Mouse (Mus musculus) layer of hippocampus, adult 8-10 months (tissue): Measurements from ENCODE around the gene Dgki. TPM values are rescaled to one million over a fixed set of nuclear protein-coding genes. Genes with fewer than 3 reads are reported as not detected.

Experiments
- DNase-seq, 2 experiments: peaks; one replicate each; pipeline ENCODE4 v3.0.0; 2022; ENCODE audit warnings: low spot score in 2 of 2
- total RNA-seq, 4 experiments: library from RNA; stranded (reverse); gene quantifications; 2 replicates each; pipeline ENCODE4 v1.2.4; 2022

Gene Dgki
- total RNA-seq = 10 to 100 TPM; 76.6 to 92.9 (median 85.0) TPM

DNA sequence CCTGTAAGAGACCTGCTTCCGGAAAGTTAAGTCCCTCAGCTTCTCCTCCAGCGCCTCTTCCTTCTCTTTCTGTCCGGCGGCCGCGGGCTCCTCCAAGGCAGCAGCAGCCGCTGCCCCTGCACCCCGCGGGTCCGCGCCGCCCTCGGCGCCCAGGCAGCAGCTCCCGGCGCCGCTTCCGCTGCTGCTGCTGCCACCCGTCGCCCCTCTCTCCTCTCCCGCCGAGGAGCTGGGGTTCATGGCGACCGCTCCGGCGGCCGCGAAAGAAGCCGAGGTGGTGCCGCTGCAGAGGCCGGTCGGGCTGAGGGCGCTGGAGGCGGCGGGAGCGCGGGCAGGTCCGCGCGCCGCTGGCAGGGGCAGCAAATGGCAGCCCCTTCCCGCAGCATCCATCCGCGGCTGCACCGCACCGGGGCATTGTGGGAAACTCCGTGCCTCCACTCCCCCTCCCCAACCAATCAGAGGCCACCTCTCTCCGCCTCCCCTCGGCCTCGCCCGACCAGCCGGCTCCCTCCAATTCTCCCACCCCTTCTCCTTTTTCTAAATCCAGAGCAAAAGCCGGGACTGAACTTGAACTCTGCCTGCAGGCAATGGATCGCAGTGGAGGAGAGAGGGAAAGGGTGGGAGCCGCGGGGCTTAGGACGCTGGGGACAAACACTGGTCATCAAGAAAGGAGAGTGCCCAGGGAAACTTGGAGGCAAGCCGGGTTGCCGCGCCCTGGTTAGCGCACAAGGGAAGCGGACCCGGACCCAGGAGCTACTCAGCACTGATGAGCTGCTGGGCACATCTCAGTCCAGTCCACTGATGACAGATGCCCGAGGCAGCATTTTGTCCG is at the start of gene Dgki:
Dgki (minus strand) TSS at position 623 of the 829 bp plus-strand sequence.
- peak; percentile 81 for DNase-seq

DNA sequence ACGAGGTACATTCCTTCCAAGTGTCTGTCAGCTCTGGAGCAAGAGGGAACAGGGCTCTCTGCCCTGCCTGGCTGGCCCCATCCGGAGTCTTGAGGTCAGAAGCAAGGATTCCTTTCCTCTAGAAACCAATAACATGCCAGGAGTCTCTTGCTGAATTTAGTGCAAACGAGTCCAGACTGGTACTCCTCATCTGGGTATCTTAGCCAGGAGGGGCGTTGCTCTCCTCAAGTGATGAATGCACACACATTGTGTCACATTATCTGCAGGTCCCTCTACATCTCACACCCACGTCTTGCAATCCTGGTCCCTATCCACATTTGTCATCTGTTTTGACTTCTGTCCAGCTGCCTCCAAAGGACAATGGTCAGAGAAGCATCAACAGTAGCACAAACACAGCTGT is 47.6 kb upstream of the Dgki start:
- DNase-seq = peak in 1 of 2 experiments; percentile 21

DNA sequence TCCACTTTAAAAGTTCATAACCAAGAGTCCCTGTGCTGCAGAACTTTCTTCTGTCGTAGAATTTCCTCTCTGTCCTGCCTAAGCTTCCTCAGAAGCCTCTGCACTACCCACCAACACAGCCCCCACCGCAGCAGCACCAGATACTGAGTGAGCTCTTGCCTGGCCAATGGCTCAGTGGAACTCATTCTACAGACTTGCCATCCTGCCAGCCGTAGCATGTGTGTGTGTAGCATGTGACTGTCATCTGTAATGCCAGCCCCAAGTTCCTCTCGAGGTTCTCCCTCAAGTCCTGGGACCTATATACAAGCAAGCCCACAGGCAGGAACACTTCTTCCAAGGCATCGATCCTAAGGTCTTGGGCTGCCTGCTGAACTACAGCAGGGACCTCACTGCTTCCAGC is 38.1 kb upstream of the Dgki start:
- no peak for DNase-seq

- no peak for DNase-seq
Observed at GRCm38 (mm10) chr6:37336831-37337260, 36.9 kb upstream of the Dgki start.

DNA sequence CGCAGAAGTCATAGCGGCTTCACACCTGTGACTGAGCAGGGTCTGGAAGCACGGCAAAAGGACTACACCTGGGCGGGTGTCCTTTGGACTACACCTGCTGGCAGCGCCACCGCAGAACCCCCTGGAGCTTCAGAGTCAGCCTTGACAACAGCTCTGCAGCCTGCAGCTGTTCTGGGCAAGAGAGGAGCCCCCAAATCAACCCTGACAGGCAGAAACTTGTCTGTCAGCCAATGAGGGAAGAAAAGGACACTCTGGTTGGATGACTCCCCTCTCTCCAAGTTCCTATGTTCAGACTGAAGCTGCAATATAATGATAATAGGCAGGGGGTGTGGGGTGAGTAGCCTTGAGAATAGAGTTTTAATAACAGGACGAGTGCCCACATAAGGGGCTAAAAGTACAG is 36.4 kb upstream of the Dgki start:
- DNase-seq = no peak

GRCm38 (mm10) chr6:37332846-37333245 is 32.9 kb upstream of the Dgki start:
- no peak for DNase-seq

DNA sequence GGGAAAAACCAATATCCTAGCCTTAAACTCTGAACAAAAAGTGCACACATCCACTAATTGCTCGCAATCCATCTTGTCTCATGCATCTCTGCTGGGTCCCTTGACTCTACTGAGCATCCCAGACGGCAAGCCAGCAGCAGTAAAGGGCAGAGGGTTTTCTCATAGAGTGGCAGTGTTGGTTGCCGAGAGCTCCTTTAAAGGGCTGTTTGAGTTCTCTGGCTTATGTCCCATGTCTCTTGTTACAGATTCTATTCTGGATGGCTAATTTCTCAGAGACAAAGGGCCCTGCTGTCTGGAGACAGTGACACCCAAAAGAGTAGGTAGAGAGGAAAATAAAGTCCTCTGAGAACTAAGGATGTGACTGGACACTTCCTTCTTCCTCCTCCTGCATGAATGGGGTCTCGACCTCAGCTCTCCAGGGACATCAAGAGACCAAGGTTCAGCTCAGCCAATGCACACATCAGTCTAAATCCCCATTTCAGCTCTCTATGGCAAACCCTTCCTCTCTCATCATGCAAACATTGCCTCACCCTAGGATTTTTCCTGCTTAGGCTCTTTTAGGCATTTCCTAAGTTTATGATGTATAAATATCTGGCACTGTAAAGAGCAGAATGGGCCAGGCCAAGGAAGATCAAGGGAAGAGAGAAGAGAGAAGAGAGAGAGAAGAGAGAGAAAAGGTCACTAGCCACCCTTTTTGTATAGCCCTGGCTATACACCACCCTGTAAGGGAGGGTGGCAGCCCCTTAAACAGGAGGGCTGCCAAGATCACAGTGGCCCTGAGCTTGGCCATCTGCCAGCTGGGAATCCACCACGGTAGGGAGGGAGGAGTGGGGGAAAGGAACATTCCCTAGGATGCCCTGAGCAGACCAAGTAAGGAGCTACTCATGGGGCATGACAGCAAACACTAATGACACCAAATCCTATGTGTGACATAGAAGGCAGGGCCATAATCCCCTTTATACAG is 30.2 kb upstream of the Dgki start:
- no peak for DNase-seq

DNA sequence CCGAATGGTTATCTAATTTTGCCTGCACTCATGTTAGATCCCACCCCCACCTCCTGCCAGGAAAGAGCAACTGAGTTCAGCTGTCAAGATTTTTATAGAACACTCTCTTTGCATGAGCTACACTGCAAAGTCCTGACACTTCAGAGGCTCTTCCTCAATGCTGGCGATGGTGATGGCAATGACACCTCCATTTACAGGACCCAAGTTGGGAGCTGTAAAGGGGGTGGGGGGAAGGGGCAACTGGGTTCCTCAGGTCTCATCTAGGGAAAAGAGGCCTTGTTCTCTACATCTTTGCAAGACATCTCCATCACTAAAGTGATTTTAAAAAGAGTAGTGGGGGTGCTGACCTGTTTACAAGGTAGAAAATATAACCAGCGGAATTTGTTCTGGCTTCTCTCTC is 29.4 kb upstream of the Dgki start:
- DNase-seq = no peak

DNA sequence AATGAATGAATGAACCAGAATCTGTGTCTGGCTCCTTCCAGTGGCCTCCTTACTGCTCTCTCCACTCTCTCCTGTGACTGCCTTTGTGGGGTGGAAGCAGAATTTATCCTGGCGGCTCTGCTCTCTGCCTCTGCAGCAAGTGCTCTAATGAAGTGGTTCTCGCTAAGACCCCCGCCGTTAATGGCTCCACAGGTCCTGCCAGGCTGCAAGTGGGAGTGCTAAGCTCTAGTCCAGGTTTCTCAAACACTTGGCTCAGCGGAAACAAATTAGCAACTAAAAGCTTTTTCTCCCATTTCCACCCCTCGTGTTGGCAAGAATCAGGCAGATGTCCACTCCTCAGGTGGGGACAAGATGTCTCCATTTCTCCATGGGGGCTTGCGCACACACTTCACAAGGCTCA is 28.7 kb upstream of the Dgki start:
- DNase-seq = no peak

- DNase-seq = no peak
Observed at GRCm38 (mm10) chr6:37327519-37327918, 27.5 kb upstream of the Dgki start.

- DNase-seq = no peak
Observed at GRCm38 (mm10) chr6:37326603-37326955, 26.6 kb upstream of the Dgki start.

DNA sequence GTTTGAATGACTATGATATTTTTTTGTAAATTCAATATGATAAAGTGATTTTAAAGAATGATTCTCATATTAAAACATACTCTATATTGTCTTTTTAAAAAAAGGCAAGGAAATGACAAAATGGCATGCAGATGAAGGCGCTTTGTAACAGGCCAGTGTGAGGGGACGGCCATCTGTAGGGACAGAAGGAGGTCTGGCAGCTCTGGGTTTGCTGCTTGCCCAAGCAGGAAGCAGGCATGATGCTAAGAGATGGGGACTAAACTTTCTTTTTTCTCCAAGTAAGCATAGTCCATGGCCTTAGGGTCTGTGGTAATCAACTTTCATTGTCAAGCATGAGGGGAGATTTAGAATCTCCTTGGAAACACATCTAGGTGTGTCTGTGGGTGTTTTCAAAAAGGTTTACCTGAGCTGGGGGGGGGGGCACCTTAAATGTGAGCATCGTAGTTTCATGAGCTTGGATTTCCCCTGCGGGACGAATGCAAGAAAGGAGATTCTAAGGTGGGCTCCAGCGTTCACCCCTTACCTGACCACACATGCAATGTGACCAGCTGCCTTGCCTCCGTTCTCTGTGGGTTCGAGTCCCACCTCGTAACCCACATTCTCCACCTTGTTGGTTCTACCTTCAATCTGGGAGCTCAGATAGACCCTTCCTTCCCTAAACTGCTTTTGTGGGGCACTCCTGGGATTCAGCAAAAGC is 26.1 kb upstream of the Dgki start:
- DNase-seq = no peak

GRCm38 (mm10) chr6:37325076-37325475 is 25.1 kb upstream of the Dgki start:
- DNase-seq = no peak

DNA sequence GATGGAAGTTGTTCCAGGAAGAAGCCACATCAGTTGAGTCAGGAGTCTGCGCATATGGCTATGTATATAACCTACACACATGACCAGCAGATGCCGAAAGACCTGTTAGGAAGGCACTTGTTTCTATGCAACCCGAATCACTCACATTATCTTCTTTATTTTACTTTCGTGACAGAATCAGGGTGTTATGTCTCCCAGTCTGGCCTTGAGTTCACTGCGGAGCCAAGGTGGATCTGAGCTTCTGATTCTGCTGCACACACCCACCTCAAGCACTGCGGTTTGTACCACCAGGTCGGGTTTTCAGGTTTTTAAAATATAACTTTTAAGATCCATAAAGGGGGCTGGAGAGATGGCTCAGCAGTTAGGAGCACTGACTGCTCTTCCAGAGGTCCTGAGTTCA is 22.7 kb upstream of the Dgki start:
- no peak for DNase-seq

GRCm38 (mm10) chr6:37322088-37322487 is 22.1 kb upstream of the Dgki start:
- DNase-seq = peak; percentile 81 to 83

GRCm38 (mm10) chr6:37317904-37318303 is 17.9 kb upstream of the Dgki start:
- no peak for DNase-seq

DNA sequence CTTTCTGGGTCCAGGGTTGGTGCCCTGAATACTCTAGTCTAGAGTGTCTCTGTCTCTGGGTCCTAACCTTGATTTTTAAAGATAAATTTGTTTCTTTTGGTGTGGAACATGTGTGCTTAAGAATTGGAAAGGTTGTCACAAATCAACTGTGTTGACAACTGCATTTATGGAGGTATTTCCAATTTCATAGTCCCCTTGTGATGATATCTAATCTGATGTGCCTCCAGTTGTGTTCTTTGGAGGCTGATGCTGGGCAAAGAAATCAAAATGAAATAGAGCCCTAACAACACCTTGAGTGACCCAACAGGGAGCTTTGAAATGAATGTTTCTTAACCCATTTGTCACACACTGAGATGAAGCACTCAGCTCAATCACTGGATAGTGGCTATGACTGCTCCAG is 15.5 kb upstream of the Dgki start:
- DNase-seq = no peak

DNA sequence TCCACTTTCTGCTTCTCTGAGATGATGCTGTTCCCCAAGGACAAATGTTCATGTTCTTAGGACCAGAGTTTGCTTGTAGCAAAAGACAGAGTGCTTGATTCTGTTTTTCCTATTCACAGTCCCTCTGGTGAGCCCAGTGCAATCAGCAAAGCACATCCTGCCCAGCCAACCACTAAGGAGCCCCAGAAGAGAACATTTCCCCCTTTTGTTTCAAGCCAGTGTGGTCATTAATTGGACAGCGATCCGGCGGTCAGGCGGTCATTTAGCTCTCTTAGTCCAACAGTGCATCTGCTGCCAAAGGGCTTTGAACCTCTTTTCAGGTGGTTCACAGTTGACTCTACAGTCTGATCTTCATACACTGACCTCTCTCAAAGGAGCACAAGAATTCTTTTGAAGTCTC is 10.6 kb upstream of the Dgki start:
- no peak for DNase-seq

GRCm38 (mm10) chr6:37306616-37307015 is 6.6 kb upstream of the Dgki start:
- DNase-seq = no peak

GRCm38 (mm10) chr6:37300492-37300891 is 508 bp upstream of the Dgki start:
- no peak for DNase-seq

- DNase-seq = no peak
Observed at GRCm38 (mm10) chr6:37298982-37299381, 1.0 kb downstream of the Dgki start.
